Mouse (Mus musculus): Measurements from ENCODE around the gene Nrg3.
A peak's percentile ranks its signal among the peaks of the same experiment; 100 is the strongest.
"Not testable (repeated sequence)": the region's sequence is repeated elsewhere in the genome, so short reads cannot be mapped to it uniquely, and the experiment has no call there.

The Nrg3 gene

DNA sequence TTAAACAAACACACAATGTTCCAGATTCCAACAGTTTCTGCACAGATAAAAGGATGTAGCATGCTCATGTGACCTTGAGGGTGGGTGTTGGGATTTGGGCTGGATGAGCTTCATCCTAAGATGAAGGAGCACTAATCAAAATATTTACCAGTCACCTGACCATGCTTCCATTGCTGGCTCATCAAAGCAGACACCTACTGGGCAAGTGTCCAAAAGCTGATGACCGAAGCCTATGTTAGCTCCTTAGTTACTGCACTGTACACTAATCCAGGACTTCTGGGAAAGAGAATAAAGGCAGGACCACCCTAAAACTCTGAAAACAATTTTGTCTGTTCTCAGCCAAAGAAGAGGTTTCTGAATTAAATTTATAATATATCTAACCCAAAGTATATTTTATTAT, 261.4 kb downstream of the Nrg3 start:
- no peak for DNase-seq (ENCODE audit: low spot score)

DNA sequence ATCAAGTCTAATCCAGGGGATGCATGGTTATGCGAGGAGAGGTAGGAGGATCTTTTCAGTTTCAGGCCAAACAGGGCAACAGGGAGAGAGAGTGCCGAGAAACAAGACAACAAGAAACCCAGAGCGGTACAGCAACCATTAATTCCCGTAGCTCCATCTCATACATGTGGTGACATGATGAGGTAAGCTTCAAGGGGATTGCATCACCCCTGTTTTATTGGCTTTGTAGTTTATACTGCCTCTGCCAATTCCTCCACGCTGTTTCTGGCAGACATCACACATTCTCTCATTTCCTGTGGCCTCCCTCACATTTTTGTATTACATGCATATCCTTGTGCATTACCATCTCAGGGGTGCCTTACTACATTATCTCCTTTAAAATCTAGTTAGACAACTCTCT, 280.9 kb downstream of the Nrg3 start:
- DNase-seq (ENCODE audit: low spot score), result no peak

DNA sequence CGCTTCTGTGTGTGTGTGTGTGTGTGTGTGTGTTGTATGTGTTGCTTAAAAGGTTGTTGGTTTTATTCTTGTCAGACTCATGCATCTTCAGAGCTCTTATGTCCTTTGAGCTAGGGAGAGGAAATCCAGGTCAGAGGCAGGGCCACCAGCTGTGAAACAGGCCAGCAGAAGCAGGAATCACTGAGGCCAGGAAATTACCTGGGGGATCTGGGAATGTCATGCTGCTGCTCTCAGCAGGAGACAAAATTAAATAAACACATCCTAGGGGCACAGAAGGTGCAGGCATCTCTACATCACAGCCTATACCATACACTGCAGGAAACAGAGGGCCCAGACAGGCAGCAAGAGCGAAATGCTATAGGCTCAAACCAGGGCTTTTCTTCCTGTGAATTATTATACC, 299.2 kb downstream of the Nrg3 start:
- DNase-seq (ENCODE audit: low spot score), result peak; percentile 11

DNA sequence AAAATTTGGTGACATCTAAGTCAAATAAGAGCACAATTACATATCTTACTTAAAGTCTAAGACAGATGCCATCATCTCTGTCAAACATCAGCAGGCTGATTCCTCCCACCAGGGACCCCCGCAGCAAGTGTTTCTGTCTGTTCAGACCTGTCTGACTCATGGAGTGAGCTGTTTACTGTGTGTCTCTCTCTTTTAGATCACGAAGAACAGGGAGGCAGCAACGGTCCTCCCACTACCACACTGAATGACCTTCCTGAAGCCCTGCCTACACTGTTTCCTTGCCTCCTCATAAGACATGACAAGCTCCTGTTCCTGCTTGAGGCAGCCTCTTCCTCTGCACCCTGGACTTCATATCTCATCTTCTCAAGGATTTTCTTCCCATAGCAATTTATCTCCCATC, 312.7 kb downstream of the Nrg3 start:
- no peak for DNase-seq (ENCODE audit: low spot score)

DNA sequence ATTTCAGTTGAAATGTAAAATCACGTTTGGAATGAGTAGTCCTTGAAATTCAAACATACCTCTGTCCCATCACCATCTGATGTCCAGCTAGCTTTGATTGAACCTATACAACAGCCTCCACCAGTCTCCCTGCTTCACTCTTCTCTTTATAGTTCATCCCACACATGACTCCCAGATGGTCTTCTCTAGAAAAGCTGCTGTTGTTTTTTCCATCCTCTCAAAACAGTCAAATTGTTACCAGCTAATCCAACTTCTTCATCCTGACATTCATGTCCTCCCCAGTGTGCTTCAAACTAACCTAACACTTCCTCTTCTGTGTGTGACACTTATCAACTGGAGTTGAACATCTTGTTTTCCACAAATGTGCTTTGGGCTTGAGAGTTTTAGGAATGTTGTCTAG, 317.4 kb downstream of the Nrg3 start:
- no peak for DNase-seq (ENCODE audit: low spot score)

DNA sequence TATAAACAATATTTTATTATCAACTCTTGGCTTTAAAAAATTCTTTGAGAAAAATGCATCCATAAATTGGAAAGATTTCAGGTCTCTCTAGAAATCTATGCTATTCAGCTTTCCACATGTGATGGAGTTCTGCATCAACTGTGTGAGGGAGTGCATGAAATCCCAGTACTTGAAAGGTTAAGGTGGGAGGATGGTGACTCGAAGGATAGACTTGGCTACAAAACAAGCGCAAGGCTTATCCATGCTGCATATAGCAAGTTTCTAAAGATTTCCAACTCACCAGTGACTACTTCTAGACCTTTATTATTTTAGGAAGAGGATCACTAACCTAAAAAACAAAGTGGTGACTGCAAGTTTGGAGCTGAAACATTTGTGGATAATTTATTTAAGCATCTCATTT, 343.1 kb downstream of the Nrg3 start:
- no peak for DNase-seq (ENCODE audit: low spot score)

DNA sequence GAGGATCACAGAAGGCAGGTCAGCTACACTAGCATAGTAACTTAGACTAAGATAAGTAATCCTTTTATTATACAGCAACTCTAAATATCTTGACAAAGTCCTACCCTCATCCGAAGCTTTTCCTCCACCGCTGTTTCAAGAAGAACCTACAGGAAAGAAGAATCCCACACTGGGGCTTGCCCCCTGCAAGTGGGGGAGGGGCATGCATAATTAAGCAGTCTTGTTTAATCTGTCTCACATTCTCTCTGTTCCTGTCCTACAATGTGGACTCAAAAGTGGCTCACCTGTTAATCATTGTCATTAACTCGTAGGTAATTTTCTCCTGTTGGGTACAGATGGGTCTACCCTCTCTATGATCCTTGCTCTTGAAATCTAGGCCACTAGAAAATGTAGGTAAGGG, 354.9 kb downstream of the Nrg3 start:
- no peak for DNase-seq (ENCODE audit: low spot score)

DNA sequence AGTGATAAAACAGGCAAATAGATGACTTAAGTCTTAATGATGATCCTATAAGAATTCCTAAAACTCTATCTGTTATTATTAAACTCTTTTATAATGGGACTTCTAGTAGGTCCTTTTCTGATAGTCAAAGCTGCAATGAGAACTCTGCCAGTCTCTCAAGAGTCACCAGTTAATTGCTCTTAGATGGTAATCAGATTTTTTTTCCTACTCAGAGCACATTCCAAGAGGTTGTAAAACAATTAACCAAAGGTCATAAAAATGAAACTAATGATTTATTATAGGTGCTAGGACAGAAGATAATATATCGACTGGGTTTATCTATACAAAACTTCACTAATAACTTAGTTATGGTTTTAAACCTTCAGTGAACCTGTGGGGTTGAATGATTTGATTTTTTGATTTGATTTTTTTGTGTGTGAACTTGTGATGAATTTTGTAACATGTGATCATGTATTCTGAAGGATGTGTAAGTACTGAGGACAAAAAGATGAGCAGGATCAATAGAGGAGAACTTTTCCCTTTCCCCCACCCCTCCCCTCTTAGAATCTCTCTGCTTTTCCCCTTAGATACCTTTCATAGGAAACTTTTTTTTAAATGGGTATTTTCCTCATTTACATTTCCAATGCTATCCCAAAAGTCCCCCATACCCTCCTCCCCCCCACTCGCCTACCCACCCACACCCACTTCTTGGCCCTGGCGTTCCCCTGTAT, 356.2 kb downstream of the Nrg3 start:
- DNase-seq (ENCODE audit: low spot score), result not testable (repeated sequence)

DNA sequence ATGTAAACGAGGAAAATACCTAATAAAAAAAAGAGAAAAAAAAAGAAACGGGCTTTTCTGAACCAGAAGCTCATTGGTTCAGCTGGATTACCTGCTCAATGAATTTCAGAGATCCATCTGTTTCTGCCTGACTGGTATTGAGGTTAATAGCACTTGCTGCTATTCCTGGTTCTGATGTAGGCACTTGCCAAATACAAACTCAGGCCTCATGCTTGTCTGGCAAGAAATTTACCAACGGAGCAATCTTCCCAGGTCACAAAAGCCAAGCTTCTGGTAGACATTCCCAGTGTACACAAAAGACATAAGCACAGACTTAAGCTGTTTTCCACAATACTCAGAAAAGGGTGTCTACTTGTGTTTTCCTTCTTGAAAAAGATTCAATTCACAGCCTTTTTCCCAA, 363.3 kb downstream of the Nrg3 start:
- DNase-seq (ENCODE audit: low spot score), result no peak

DNA sequence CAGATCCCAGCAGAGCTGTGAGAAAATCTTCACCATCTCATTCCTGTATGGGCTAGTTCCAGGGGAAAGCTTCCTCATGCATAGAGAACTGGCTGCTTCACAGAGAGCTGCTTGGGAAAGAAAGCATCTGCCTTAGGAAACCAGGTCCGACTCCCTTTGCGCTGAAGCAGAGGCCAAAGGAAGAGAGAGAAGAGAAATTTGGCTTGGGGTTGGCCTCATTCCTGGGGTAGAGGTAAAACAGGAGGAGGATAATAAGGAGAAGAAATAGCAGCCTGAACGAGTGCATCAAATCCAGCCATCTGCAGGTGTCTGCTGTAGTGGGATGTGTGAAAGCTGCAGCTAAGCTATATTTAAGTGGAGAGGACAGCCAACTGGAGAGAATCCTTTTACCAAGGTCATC, 366.1 kb downstream of the Nrg3 start:
- no peak for DNase-seq (ENCODE audit: low spot score)

DNA sequence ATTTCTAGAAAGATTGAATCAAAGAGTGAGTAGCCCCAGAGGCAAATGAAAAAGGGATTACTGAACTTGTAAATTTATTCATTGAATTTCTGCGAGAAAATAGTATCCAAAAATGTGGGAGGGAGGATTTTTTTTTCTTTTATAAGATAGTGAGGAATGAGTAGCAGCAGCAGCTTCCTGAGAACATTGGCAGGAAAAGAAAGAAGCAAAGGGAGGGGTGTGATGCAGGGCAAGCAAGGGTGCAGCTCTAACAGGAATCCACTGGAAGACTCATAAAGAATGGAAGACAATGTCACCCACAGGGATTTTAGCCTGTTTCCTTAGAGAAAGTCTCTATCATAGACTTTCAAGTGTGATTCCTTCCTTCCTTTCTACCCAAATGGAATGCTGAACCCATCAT, 377.7 kb downstream of the Nrg3 start:
- DNase-seq (ENCODE audit: low spot score), result no peak

DNA sequence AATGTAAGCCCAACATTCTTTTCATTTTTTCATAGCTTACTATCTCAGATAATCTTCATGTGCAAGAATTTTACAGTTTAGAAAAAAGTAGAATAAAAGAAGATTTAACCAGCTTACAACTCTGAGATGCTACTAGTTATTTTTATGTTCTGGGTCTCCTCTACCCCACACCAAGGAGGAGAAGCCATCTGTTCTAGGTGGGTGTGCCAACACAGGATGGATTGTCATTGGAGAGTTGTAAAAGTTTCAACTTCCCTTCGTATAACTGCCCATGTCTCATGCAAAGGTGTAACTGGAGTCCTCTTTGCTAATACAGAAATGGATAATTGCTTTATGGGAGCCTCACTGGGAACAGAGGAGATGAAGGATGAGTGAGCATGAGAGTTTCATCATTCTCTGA, 393.4 kb downstream of the Nrg3 start:
- DNase-seq (ENCODE audit: low spot score), result no peak

DNA sequence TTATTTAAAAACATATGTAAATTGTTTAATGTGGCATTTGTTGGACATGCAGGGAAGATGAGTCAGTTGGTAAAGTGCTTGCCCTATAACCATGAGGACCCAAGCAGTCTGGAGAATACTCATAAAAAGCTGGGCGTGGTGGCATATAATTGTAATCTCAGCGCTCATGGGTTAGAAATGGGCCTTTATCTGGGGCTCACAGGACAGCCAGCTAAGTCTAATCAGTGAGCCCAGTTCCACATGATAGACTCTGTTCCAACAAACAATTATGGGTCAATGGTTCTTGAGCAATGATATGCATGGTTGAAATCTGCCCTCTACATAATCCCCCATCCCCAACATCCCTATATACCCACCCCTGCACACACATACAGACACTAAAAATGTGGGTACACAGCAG, 421.3 kb downstream of the Nrg3 start:
- DNase-seq (ENCODE audit: low spot score), result no peak

DNA sequence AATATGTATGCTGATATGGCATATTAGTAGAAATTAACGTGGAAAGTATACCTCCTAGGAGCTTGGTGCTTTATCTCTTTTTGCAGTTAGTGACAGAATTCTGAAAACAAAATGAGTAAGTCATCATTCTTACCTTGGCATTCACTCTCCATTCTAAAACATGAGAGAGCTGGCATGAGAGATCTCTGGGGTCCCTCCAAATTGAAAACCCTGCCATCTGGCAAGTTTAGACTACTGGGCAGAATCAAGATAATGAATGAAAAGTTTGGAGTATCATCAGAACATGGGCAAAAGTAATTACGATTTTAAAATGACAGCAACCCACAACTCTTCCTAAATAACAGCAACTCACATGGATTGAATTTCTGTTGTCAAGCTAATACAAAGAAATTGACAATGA, 423.9 kb downstream of the Nrg3 start:
- no peak for DNase-seq (ENCODE audit: low spot score)

DNA sequence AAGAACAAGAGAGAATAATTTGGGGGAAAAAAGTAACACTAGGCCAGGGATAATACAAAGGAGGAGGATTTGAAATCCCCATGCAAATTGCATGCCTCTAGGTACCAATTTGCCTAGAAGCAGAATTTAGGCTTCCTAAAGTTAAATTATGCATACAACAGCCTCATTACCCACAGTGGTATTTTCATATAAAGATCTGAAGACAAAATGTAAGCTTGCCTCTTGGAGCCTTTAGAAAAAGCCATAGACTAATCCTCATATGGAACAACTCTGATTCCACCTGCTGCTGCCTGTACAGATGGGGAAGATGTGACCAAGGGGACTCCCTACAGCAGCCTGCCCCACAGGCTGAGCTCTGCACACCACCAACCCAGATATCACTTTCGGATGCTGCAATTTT, 428.6 kb downstream of the Nrg3 start:
- no peak for DNase-seq (ENCODE audit: low spot score)

DNA sequence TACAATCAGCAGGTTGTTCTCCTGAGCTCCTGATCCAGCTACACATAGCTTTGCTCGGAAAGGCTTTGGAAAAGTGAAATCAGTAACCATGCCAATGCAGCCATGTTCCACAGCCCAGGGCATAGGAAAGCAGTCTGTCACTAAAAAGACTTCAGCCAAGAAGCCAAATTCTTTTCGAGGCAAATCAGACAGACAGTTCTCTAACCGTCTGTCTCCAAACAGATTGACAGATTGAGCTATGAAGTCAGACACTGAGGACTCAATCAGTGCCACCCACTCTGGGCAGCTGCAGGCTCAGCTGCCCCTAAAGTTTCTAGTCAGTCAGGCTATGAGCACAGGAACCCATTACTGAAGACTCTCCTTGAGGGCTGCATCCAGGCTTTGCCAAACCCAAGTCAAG, 429.1 kb downstream of the Nrg3 start:
- no peak for DNase-seq (ENCODE audit: low spot score)

DNA sequence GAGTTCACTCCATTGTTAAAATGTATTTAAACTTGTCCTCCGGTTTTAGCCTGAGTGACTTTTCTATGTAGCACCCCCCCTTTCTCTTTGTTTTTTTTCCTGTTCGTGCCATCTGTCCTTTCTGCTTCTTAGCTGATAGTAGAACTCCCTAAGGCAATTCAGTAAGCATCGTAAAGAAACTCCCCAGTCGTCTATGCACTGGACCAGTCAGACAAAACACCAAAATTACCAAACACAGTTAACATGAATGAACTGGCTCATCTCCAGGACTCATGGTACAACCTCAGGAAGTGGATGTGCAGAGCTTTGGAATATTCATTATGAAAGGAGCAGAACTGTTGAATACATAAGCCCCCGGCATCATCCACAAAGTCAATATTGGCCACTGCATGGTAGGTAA, 429.5 kb downstream of the Nrg3 start:
- no peak for DNase-seq (ENCODE audit: low spot score)

DNA sequence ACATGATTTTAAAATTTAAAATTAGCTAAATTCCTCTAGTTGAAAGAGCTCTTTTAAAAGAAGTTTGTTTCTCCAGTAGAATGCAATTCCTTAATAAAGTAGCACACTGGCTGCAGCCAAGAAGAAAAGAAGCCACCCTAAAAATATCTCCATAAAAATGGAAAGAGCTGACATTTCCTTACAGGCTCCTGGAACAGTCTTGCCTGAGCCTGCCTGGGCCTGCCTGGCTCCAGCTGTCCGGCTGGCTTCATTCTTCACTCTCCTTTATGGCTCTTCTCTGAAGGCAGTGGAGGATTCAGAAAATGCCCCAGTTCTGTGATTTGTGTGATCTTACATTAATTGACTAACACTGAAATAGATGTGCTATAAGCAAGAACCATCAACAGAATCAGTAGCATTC, 433.8 kb downstream of the Nrg3 start:
- DNase-seq (ENCODE audit: low spot score), result no peak

DNA sequence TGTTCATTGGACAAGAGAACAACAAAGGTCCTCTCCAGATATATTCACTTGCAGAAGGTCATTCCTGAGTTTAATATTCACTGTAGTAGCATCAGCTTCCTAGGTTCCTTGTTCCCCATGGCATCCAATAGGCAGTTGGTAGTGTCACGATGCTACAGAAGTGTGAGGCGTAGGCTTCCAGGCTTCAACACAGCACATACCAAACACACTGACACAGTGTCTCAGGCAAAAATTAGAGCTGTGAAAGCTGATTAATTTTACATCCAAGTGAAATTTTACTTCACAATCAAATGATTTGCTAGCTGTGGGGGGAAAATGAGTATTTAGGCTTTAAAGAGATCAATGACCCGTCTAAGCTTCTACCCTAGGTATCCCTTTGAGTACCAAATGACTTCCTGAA, 438.4 kb downstream of the Nrg3 start:
- DNase-seq (ENCODE audit: low spot score), result no peak

DNA sequence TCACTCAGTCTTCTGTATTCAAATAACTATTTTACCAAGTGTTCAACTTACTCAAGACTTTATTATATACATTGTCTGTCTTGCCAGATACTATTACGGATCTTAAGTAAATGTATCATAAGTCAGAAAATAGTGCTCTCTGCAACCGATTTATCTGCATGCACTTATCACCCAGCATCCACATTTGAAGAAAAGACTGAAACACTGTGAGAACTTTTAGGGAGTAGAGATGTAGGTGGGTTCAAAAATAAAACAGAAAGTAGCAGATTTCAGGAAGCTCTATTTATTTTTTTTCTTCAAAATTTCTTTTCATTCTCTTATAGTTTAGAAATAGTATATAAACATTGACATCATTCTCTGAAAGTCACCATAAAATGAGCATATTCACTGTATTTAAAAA, 449.8 kb downstream of the Nrg3 start:
- DNase-seq (ENCODE audit: low spot score), result no peak

DNA sequence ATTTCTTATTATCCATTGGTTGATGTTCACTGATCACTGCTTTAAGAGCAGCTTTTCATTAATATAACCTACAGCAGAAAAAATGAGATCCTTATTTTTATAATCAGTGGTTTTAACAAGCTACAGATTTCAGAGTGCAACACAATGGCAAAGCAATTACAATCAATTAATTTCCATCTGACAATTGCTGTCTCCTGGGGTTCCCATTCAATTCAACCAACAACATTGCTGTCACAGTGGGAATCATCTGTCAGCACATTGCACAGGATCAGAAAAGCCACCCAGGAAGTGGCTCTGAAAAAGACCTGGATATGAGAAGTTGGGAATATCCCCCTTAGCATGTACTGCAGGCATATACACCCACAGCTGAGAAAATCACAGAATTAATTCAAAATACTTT, 458.8 kb downstream of the Nrg3 start:
- no peak for DNase-seq (ENCODE audit: low spot score)

DNA sequence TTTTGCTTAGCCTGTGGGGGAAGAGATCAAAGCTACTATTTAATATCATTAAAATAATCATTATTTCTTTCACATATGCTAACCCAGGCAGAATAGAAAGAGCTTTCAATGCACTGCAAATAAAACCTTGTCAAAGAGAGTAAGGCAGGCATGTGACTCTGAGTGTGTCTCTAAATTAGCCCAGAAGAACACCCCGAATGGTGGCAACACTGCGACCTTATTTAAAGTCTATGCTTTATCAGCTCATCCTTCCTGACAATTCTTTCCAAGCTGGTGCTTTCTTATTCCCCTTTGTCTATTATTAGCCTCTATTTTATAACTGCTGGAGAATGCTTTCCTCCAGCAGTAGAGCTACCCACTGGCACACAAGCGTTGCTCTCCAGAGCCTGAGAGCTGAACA, 475.0 kb downstream of the Nrg3 start:
- DNase-seq (ENCODE audit: low spot score), result no peak

DNA sequence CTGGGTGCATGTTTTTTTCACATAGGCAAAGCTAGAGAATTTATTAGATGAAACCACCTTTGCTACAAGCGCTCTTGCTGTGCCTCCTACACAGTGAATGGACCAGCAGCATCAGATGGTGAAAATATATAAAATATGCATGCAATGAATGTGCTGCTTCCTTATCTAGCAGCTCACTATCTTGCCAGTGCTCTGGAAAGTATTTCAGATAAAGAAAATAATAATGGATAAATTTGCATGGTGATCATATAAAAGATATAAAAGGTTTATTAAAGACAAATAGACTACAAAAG, 480.4 kb downstream of the Nrg3 start:
- no peak for DNase-seq (ENCODE audit: low spot score)

DNA sequence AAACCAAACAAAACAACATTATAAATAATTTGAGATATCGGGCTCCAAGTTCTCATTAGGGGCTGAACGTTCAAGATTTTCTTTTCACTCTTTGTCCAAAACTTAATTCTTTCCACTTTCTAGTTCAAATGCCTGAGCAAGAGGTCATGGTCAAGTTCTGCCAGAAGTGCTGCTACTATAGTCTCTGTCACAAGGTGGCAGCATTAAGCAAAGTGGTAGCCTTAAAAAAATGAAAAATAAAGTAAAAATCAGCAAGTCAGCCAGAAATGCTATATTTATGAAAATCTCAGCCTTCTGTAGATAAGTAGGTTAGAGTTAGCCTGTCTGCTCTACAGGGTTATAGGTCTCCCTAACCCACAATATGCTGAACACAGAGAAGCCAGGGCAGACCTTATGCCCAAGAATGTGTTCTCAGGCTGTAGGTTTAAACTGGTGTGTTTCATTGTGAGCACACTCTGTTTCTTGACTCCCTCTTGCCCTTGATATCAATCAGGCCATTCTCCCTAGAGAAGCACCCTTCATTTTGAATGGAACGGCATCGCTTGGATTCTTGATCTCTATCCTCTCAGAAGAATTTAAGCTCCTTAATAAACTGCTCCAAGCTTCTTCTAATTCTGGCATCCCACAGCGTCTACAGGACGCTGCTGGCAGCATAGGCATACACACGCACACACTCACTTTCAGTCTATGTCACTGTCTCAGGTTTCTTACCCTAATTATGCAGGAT, 480.9 kb downstream of the Nrg3 start:
- peak; percentile 21 for DNase-seq (ENCODE audit: low spot score)

Data from embryo, embryonic 10 days (tissue).